Mouse (Mus musculus): Measurements from ENCODE around the gene Nhsl1. TPM values are rescaled to one million over a fixed set of nuclear protein-coding genes. Genes with fewer than 3 reads are reported as not detected.
"Not testable (repeated sequence)": the region's sequence is repeated elsewhere in the genome, so short reads cannot be mapped to it uniquely, and the experiment has no call there.

The Nhsl1 gene
- polyA plus RNA-seq, 1 experiment from 2014 or later, result 10.5 TPM

GRCm38 (mm10) chr10:18547381-18547780 lies 228.6 kb downstream of the Nhsl1 start:
- no peaks in the 10 kb centered on the region for H3K9me3 ChIP-seq (replicated peaks)
- no peaks in the 10 kb centered on the region for H3K36me3 ChIP-seq
- peaks cover 18% of the 10 kb centered on the region for H3K27me3 ChIP-seq (ENCODE audit: low read depth, poor library complexity, severe bottlenecking)
- WGBS, result 83% methylated on average over 4 of the region's 4 CpGs
- no peak overlapping the region for H3K27ac ChIP-seq (replicated peaks)
- DNase-seq (ENCODE audit: low spot score), result no peak
- H3K4me3 ChIP-seq, result no peak overlapping the region
- H3K4me1 ChIP-seq, result peaks cover 24% of the 10 kb centered on the region

GRCm38 (mm10) chr10:18549321-18550216 lies 230.8 kb downstream of the Nhsl1 start:
- 3% methylated on average over 34 of the region's 35 CpGs for WGBS
- H3K4me3 ChIP-seq, result peak overlapping the region; percentile 57
- H3K36me3 ChIP-seq, result no peaks in the 10 kb centered on the region
- H3K27ac ChIP-seq (replicated peaks), result peak overlapping the region; percentile 61
- peaks cover 12% of the 10 kb centered on the region for H3K27me3 ChIP-seq (ENCODE audit: low read depth, poor library complexity, severe bottlenecking)
- no peaks in the 10 kb centered on the region for H3K9me3 ChIP-seq (replicated peaks)
- peak; percentile 68 for DNase-seq (ENCODE audit: low spot score)
- peaks cover 24% of the 10 kb centered on the region for H3K4me1 ChIP-seq

- 87% methylated on average over 9 of the region's 9 CpGs for WGBS
- H3K36me3 ChIP-seq; H3K4me3 ChIP-seq; H3K27ac ChIP-seq (replicated peaks); DNase-seq (ENCODE audit: low spot score); H3K9me3 ChIP-seq (replicated peaks); H3K4me1 ChIP-seq; H3K27me3 ChIP-seq (ENCODE audit: low read depth, poor library complexity, severe bottlenecking): not testable (repeated sequence)
Observed at GRCm38 (mm10) chr10:18559076-18559475, 240.3 kb downstream of the Nhsl1 start.

GRCm38 (mm10) chr10:18561445-18561844 lies 242.7 kb downstream of the Nhsl1 start:
- no peak overlapping the region for H3K4me3 ChIP-seq
- no peaks in the 10 kb centered on the region for H3K36me3 ChIP-seq
- no peaks in the 10 kb centered on the region for H3K4me1 ChIP-seq
- H3K9me3 ChIP-seq (replicated peaks), result no peaks in the 10 kb centered on the region
- 46% methylated on average over 5 of the region's 5 CpGs for WGBS
- H3K27me3 ChIP-seq (ENCODE audit: low read depth, poor library complexity, severe bottlenecking), result no peaks in the 10 kb centered on the region
- no peak for DNase-seq (ENCODE audit: low spot score)
- no peak overlapping the region for H3K27ac ChIP-seq (replicated peaks)

- H3K27ac ChIP-seq (replicated peaks), result no peak overlapping the region
- peak; percentile 30 for DNase-seq (ENCODE audit: low spot score)
- H3K4me3 ChIP-seq, result no peak overlapping the region
- WGBS, result 12% methylated on average over 4 of the region's 4 CpGs
- H3K9me3 ChIP-seq (replicated peaks), result no peaks in the 10 kb centered on the region
- H3K4me1 ChIP-seq, result no peaks in the 10 kb centered on the region
- no peaks in the 10 kb centered on the region for H3K27me3 ChIP-seq (ENCODE audit: low read depth, poor library complexity, severe bottlenecking)
- no peaks in the 10 kb centered on the region for H3K36me3 ChIP-seq
Observed at GRCm38 (mm10) chr10:18562940-18563339, 244.2 kb downstream of the Nhsl1 start.

GRCm38 (mm10) chr10:18572581-18572980 lies 253.8 kb downstream of the Nhsl1 start:
- Histone ChIP-seq H3K4me1 (no peaks in the 10 kb centered on the region), H3K27me3 (ENCODE audit: low read depth, poor library complexity, severe bottlenecking) (no peaks in the 10 kb centered on the region), H3K27ac (replicated peaks) (no peak overlapping the region), H3K4me3 (no peak overlapping the region), H3K9me3 (replicated peaks) (no peaks in the 10 kb centered on the region), H3K36me3 (no peaks in the 10 kb centered on the region)
- 62% methylated on average over 2 of the region's 2 CpGs for WGBS
- DNase-seq (ENCODE audit: low spot score), result no peak

Other genes starting within 250 kb of the Nhsl1 start
- 0.22 and 0.27 TPM in 2 replicates for gene Ect2l, start 108.1 kb upstream of the Nhsl1 start, polyA plus RNA-seq (2016; fragmentation: Nextera tagmentation; extraction: Ambion mirVana)
- gene Ccdc28a, start 84.0 kb upstream of the Nhsl1 start, polyA plus RNA-seq (2016; fragmentation: Nextera tagmentation; extraction: Ambion mirVana), result 5.7 and 7.1 TPM in 2 replicates
- gene Hebp2, start 227.1 kb downstream of the Nhsl1 start, polyA plus RNA-seq (2016; fragmentation: Nextera tagmentation; extraction: Ambion mirVana), result 14.7 and 14.8 TPM in 2 replicates

All from midbrain, embryonic 10.5 days (tissue).